In the genomic region with DNA sequence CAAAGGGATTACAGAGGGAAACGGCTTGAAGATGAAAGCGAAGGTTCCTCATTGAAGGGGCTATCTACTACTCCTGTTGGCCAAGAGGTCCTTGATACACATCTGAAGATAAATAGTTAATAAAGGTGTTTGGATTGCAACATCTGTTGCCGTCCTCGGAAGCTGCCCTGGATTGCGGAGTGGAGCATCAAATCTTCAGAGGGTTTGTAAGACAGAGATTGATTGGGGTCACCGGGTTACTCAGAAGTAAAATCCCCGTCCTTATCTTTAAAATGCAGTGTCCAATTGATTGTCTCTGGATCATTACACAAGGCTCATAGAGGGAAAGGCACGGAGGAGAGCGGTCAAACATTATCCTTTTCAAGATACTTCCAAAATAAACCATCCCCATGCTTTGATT, we compare ENCODE assay signal across 24 mouse cellular contexts.
"Had no signal": no experiment of that assay in that cellular context is flagged by ENCODE, and none has a peak within 500 bp of the region (broad histone marks: within the 10 kb centered on the region; RNA-seq: fewer than 3 reads in every experiment).

No protein-coding gene starts in this region.

- H3K27me3 ChIP-seq: heart, embryonic 12.5 days; intestine, embryonic 15.5 days; liver, embryonic 13.5 days; liver, embryonic 15.5 days had no signal

- H3K36me3 ChIP-seq: heart, embryonic 10.5 days; heart, embryonic 12.5 days; hindbrain, embryonic 10.5 days; hindbrain, embryonic 12.5 days; intestine, embryonic 15.5 days; limb, embryonic 10.5 days; limb, embryonic 12.5 days; liver, embryonic 13.5 days; liver, embryonic 15.5 days had no signal

- H3K9ac ChIP-seq: heart, embryonic 12.5 days; hindbrain, embryonic 12.5 days; hindbrain, embryonic 14.5 days; intestine, embryonic 15.5 days; limb, embryonic 12.5 days; liver, embryonic 13.5 days; liver, embryonic 15.5 days had no signal

- DNase-seq: gastrocnemius, postnatal 14 days; gastrocnemius, postnatal 36 days; heart, adult 18-20 months; heart, postnatal 10 days; heart, postnatal 4 days; kidney, adult 18-20 months; kidney, adult 8-10 months; kidney, postnatal 10 days; kidney, postnatal 25 days; kidney, postnatal 4 days; liver, embryonic 13.5 days had no signal

- H3K9me3 ChIP-seq: heart, embryonic 10.5 days; heart, embryonic 12.5 days; hindbrain, embryonic 10.5 days; hindbrain, embryonic 12.5 days; intestine, embryonic 15.5 days; limb, embryonic 10.5 days; limb, embryonic 12.5 days; liver, embryonic 13.5 days; liver, embryonic 15.5 days had no signal

- H3K27ac ChIP-seq: heart, embryonic 10.5 days; hindbrain, embryonic 10.5 days; hindbrain, embryonic 12.5 days; hindbrain, embryonic 14.5 days; intestine, embryonic 15.5 days; layer of hippocampus, adult 2 months; limb, embryonic 10.5 days; limb, embryonic 12.5 days; liver, embryonic 13.5 days; liver, embryonic 15.5 days had no signal

- ATAC-seq: hindbrain, embryonic 16.5 days; inflammation-experienced regulatory T-cells, adult 6 months; intestine, postnatal 0 days had no signal

- H3K4me3 ChIP-seq: heart, embryonic 10.5 days; heart, embryonic 12.5 days; hindbrain, embryonic 10.5 days; hindbrain, embryonic 12.5 days; intestine, embryonic 15.5 days; layer of hippocampus, adult 2 months; limb, embryonic 10.5 days; limb, embryonic 12.5 days; liver, embryonic 13.5 days; liver, embryonic 15.5 days had no signal

- H3K4me1 ChIP-seq: hindbrain, embryonic 12.5 days; limb, embryonic 12.5 days had no signal

- H3K4me2 ChIP-seq: heart, embryonic 12.5 days; hindbrain, embryonic 12.5 days; hindbrain, embryonic 14.5 days; intestine, embryonic 15.5 days; limb, embryonic 12.5 days; liver, embryonic 13.5 days; liver, embryonic 15.5 days had no signal
